Mouse (Mus musculus): Measurements from ENCODE around the gene Ccdc81. TPM values are rescaled to one million over a fixed set of nuclear protein-coding genes. Genes with fewer than 3 reads are reported as not detected.

Ccdc81 gene
- polyA plus RNA-seq (2015; fragmentation: Nextera tagmentation; extraction: Ambion mirVana) = 0.13 and 0.24 TPM in 2 replicates

GRCm38 (mm10) chr7:89903442-89904343 is at the start of gene Ccdc81:
Ccdc81 (minus strand) TSS chr7:89903629.
- no peak within 1 kb of the TSS for H3K4me3 ChIP-seq
- no peaks in the 10 kb centered on the region for H3K9me3 ChIP-seq
- H3K36me3 ChIP-seq = no peaks in the 10 kb centered on the region
- peak; percentile 41; the same call in 1 of the 2 replicates for ATAC-seq (ENCODE audit: low FRiP score, low read depth)
- H3K27me3 ChIP-seq = no peaks in the 10 kb centered on the region
- H3K4me2 ChIP-seq (replicated peaks) = peak within 1 kb of the TSS; percentile 36
- WGBS = 35% methylated on average over 22 of the region's 22 CpGs
- H3K27ac ChIP-seq = no peak within 1 kb of the TSS
- peaks cover 10% of the 10 kb centered on the region for H3K4me1 ChIP-seq
- no peak within 1 kb of the TSS for H3K9ac ChIP-seq

GRCm38 (mm10) chr7:89949403-89949802 is 46.0 kb upstream of the Ccdc81 start:
- no peak for ATAC-seq (ENCODE audit: low FRiP score, low read depth)
- peaks cover 17% of the 10 kb centered on the region for H3K36me3 ChIP-seq
- H3K4me3 ChIP-seq = no peak overlapping the region
- no peak overlapping the region for H3K4me2 ChIP-seq (replicated peaks)
- 71% methylated on average over 4 of the region's 4 CpGs for WGBS
- no peaks in the 10 kb centered on the region for H3K9me3 ChIP-seq
- H3K27me3 ChIP-seq = no peaks in the 10 kb centered on the region
- no peaks in the 10 kb centered on the region for H3K4me1 ChIP-seq
- no peak overlapping the region for H3K9ac ChIP-seq
- H3K27ac ChIP-seq = no peak overlapping the region

GRCm38 (mm10) chr7:89948026-89948425 is 44.6 kb upstream of the Ccdc81 start:
- no peak overlapping the region for H3K9ac ChIP-seq
- no peak overlapping the region for H3K27ac ChIP-seq
- no peak overlapping the region for H3K4me3 ChIP-seq
- H3K4me1 ChIP-seq = no peaks in the 10 kb centered on the region
- 0 out of 2 replicates have a peak, but pooled peaks cover 4% of the 10 kb centered on the region for H3K36me3 ChIP-seq
- H3K4me2 ChIP-seq (replicated peaks) = no peak overlapping the region
- 84% methylated on average over 7 of the region's 7 CpGs for WGBS
- no peaks in the 10 kb centered on the region for H3K27me3 ChIP-seq
- ATAC-seq (ENCODE audit: low FRiP score, low read depth) = no peak
- H3K9me3 ChIP-seq = no peaks in the 10 kb centered on the region

- peak within 1 kb of the TSS; percentile 59; the same call in 1 of the 2 replicates for H3K27ac ChIP-seq
- H3K27me3 ChIP-seq = no peaks in the 10 kb centered on the region
- ATAC-seq (ENCODE audit: low FRiP score, low read depth) = peak; percentile 99
- H3K9ac ChIP-seq = peak within 1 kb of the TSS; percentile 79
- no peaks in the 10 kb centered on the region for H3K36me3 ChIP-seq
- H3K4me2 ChIP-seq (replicated peaks) = peak within 1 kb of the TSS; percentile 71
- no peaks in the 10 kb centered on the region for H3K9me3 ChIP-seq
- under 1% methylated on average over 45 of the region's 45 CpGs for WGBS
- H3K4me3 ChIP-seq = peak within 1 kb of the TSS; percentile 86
- peaks cover 9% of the 10 kb centered on the region for H3K4me1 ChIP-seq
These were observed 37.4 kb upstream of the Ccdc81 start, which contains the start of gene Hikeshi for GRCm38 (mm10) chr7:89940571-89941463. Hikeshi (minus strand) TSS chr7:89941204.

- WGBS = 59% methylated on average over 15 of the region's 15 CpGs
- peak overlapping the region; percentile 79 for H3K9ac ChIP-seq
- H3K36me3 ChIP-seq = peaks cover 2% of the 10 kb centered on the region; the same call in 1 of the 2 replicates
- H3K27ac ChIP-seq = no peak overlapping the region
- peaks cover 9% of the 10 kb centered on the region for H3K4me1 ChIP-seq
- H3K4me3 ChIP-seq = peak overlapping the region; percentile 86
- no peak for ATAC-seq (ENCODE audit: low FRiP score, low read depth)
- peak overlapping the region; percentile 71 for H3K4me2 ChIP-seq (replicated peaks)
- H3K9me3 ChIP-seq = no peaks in the 10 kb centered on the region
- H3K27me3 ChIP-seq = no peaks in the 10 kb centered on the region
These were observed 36.3 kb upstream of the Ccdc81 start for GRCm38 (mm10) chr7:89939497-89940353.

GRCm38 (mm10) chr7:89923441-89924180 is 20.2 kb upstream of the Ccdc81 start:
- Histone ChIP-seq H3K27me3 (no peaks in the 10 kb centered on the region), H3K36me3 (peaks cover 32% of the 10 kb centered on the region), H3K4me1 (no peaks in the 10 kb centered on the region), H3K9ac (no peak overlapping the region), H3K9me3 (no peaks in the 10 kb centered on the region), H3K4me3 (no peak overlapping the region), H3K27ac (no peak overlapping the region), H3K4me2 (replicated peaks) (no peak overlapping the region)
- ATAC-seq (ENCODE audit: low FRiP score, low read depth) = no peak
- 95% methylated on average over 15 of the region's 15 CpGs for WGBS

- no peak overlapping the region for H3K4me2 ChIP-seq (replicated peaks)
- no peak for ATAC-seq (ENCODE audit: low FRiP score, low read depth)
These were observed 14.3 kb upstream of the Ccdc81 start for GRCm38 (mm10) chr7:89917776-89918175.

GRCm38 (mm10) chr7:89916711-89917110 is 13.3 kb upstream of the Ccdc81 start:
- H3K4me1 ChIP-seq = no peaks in the 10 kb centered on the region
- H3K9me3 ChIP-seq = no peaks in the 10 kb centered on the region
- H3K4me2 ChIP-seq (replicated peaks) = no peak overlapping the region
- no peaks in the 10 kb centered on the region for H3K27me3 ChIP-seq
- H3K27ac ChIP-seq = no peak overlapping the region
- H3K4me3 ChIP-seq = no peak overlapping the region
- 93% methylated on average over 5 of the region's 5 CpGs for WGBS
- no peak overlapping the region for H3K9ac ChIP-seq
- ATAC-seq (ENCODE audit: low FRiP score, low read depth) = no peak
- H3K36me3 ChIP-seq = peaks cover 22% of the 10 kb centered on the region

More at GRCm38 (mm10) chr7:89917776-89918175, 14.3 kb upstream of the Ccdc81 start:
- Histone ChIP-seq H3K27me3 (no peaks in the 10 kb centered on the region), H3K9ac (no peak overlapping the region), H3K27ac (no peak overlapping the region), H3K9me3 (no peaks in the 10 kb centered on the region), H3K4me1 (no peaks in the 10 kb centered on the region), H3K36me3 (peaks cover 22% of the 10 kb centered on the region), H3K4me3 (no peak overlapping the region)
- WGBS = 80% methylated on average over 4 of the region's 4 CpGs

- Histone ChIP-seq H3K27ac (no peak overlapping the region), H3K9me3 (no peaks in the 10 kb centered on the region), H3K4me1 (peaks cover 12% of the 10 kb centered on the region), H3K27me3 (no peaks in the 10 kb centered on the region), H3K4me3 (no peak overlapping the region), H3K36me3 (peaks cover 11% of the 10 kb centered on the region), H3K4me2 (replicated peaks) (no peak overlapping the region), H3K9ac (no peak overlapping the region)
- ATAC-seq (ENCODE audit: low FRiP score, low read depth) = no peak
- WGBS = 56% methylated on average over 3 of the region's 3 CpGs
These were observed 10.2 kb upstream of the Ccdc81 start for GRCm38 (mm10) chr7:89913432-89914158.

- Histone ChIP-seq H3K4me1 (peaks cover 13% of the 10 kb centered on the region), H3K27ac (no peak overlapping the region), H3K27me3 (no peaks in the 10 kb centered on the region), H3K9me3 (no peaks in the 10 kb centered on the region), H3K9ac (no peak overlapping the region), H3K4me2 (replicated peaks) (no peak overlapping the region), H3K36me3 (peaks cover 5% of the 10 kb centered on the region), H3K4me3 (no peak overlapping the region)
- no peak for ATAC-seq (ENCODE audit: low FRiP score, low read depth)
- WGBS = 94% methylated on average over 3 of the region's 3 CpGs
These were observed 8.9 kb upstream of the Ccdc81 start for GRCm38 (mm10) chr7:89912356-89912755.

All from limb, embryonic 13.5 days (tissue).